Mouse (Mus musculus): ENCODE results near the gene Pak4.

- TF ChIP-seq CTCF (IDR thresholded peaks at IDR 0.05; ENCODE audit: borderline replicate concordance, control insufficient read depth, extremely low read depth, insufficient read depth, low read length, poor library complexity) (no peak), POLR2A (IDR thresholded peaks at IDR 0.05; ENCODE audit: control insufficient read depth, extremely low read depth, insufficient read depth, low read length, poor library complexity) (no peak)
Measured at GRCm38 (mm10) chr7:28545891-28546210, 52.1 kb downstream of the Pak4 start.

All from thymus, adult 2 months (tissue).